Mouse (Mus musculus) activated CD4-positive, CD25-positive, alpha-beta regulatory T cell, adult 9 weeks (primary cell): ENCODE measurements around the gene March11. TPM values are rescaled to one million over a fixed set of nuclear protein-coding genes. Genes with fewer than 3 reads are reported as not detected.

ENCODE experiments used
- polyA plus RNA-seq: library from polyadenylated mRNA; unstranded; fragments of 100-300 nt; shearing (Covaris generic); gene quantifications from one replicate; pipeline ENCODE4 v1.2.1, GENCODE M21; 2017

Gene March11
- not detected for polyA plus RNA-seq

DNA sequence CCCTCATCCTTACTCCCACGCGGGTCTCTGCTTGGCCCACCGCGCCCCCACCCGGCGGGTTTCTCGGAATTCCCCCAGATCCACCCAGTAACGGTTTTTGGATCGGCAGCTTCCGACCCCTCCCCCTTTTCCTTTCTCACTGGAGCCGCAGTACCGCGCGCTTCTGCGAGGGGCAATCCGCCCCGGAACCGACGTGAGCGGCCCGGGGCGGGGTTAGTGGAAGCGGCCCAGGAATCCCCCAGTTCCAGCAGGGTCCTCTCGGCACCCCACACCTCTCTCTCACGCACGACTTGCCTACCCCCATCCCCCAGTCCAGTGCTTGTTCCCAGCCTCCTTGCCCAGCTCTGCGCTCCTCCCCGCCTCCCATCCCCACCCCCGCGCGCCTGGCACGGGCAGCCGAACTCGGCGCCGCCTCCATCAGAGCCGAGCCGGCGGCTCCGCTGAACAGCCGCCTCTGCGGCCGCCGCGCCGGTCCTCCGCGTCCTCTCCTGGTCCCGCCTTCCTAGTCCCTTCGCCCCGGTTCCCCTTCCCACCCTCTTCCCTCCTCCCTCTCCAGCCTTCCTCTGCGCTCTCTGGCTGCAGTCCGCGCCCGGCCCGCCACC, at the start of gene March11:
Gene March11, plus strand, starts transcription at position 420 of the 602 bp plus-strand sequence.

